Mouse (Mus musculus) liver, postnatal 0 days (tissue): ENCODE results near the gene Cela3a. TPM values are rescaled to one million over a fixed set of nuclear protein-coding genes. Genes with fewer than 3 reads are reported as not detected.

Experiments
- ATAC-seq: fragments of 200-750 bp; cut with Nextera tagmentation; 2 replicates; pipeline ENCODE4 v1.8.0; 2017; ENCODE audit warnings: mild to moderate bottlenecking, moderate library complexity
- DNase-seq: peaks from one replicate; pipeline ENCODE4 v3.0.0-alpha.2; 2016
- H3K27ac ChIP-seq: fragments of 300-500 bp; sonication (generic); 2 replicates; pipeline ENCODE4 v1.5.1; 2014; ENCODE audit warnings: antibody characterized with exemption, moderate library complexity, mild to moderate bottlenecking, low read depth
- H3K27me3 ChIP-seq: fragments of 300-500 bp; sonication (generic); 2 replicates; pipeline ENCODE4 v1.6.1; 2014; ENCODE audit warnings: low read length, control low read depth, mixed read lengths; ENCODE audit not compliant: insufficient read depth
- H3K36me3 ChIP-seq: fragments of 300-500 bp; sonication (generic); replicated peaks from 2 replicates; pipeline ENCODE4 v1.6.1; 2014; ENCODE audit warnings: mild to moderate bottlenecking, control low read depth, low read length, moderate library complexity, mixed read lengths; ENCODE audit not compliant: insufficient read depth
- H3K4me1 ChIP-seq: fragments of 300-500 bp; sonication (generic); 2 replicates; pipeline ENCODE4 v1.6.1; 2014; ENCODE audit warnings: antibody characterized with exemption, mild to moderate bottlenecking, control low read depth; ENCODE audit not compliant: insufficient read depth
- H3K4me2 ChIP-seq: fragments of 300-500 bp; sonication (generic); 2 replicates; pipeline ENCODE4 v1.6.1; 2014; ENCODE audit warnings: low read depth, mild to moderate bottlenecking, low read length, moderate library complexity, mixed read lengths
- H3K4me3 ChIP-seq: fragments of 300-500 bp; sonication (generic); 2 replicates; pipeline ENCODE4 v1.5.1; 2014; ENCODE audit warnings: low read depth, low read length
- H3K9ac ChIP-seq: fragments of 300-500 bp; sonication (generic); replicated peaks from 2 replicates; pipeline ENCODE4 v1.6.1; 2014; ENCODE audit warnings: mild to moderate bottlenecking, moderate library complexity
- H3K9me3 ChIP-seq: fragments of 300-500 bp; sonication (generic); 2 replicates; pipeline ENCODE4 v1.6.1; 2016; ENCODE audit warnings: mild to moderate bottlenecking, control low read depth, low read length, mixed read lengths
- CTCF ChIP-seq: sonication (generic); IDR thresholded peaks from 2 replicates; pipeline ENCODE4 v1.5.1; 2016; ENCODE audit warnings: antibody characterized with exemption, low read depth
- EP300 ChIP-seq: IDR thresholded peaks from 2 replicates; pipeline ENCODE4 v1.6.1; 2016; ENCODE audit warnings: antibody characterized with exemption, low read depth, mild to moderate bottlenecking
- WGBS: fragments of 180-500 bp; shearing (Covaris S2); extraction: QIAGEN DNeasy Blood & Tissue Kit; methylation state at CpG from one replicate; pipeline ENCODE4 v1.1.7; 2014; ENCODE audit not compliant: insufficient replicate concordance; 5-methylcytosine and 5-hydroxymethylcytosine counted together
- polyA plus RNA-seq: library from polyadenylated mRNA; unstranded; fragments of >200 nt; fragmentation: Nextera tagmentation; extraction: Ambion mirVana; gene quantifications from 2 replicates; pipeline ENCODE4 v1.2.1, GENCODE M21; 2015

The Cela3a gene
- polyA plus RNA-seq, 1 experiment from 2014 or later: not detected

GRCm38 (mm10) chr4:137393378-137394135 lies 16.0 kb downstream of the Cela3a start:
- Histone ChIP-seq H3K4me2 (no peak overlapping the region), H3K4me3 (no peak overlapping the region), H3K27ac (no peak overlapping the region; the same call in 1 of the 2 replicates), H3K27me3 (no peaks in the 10 kb centered on the region), H3K9me3 (0 out of 2 replicates have a peak, but pooled peaks cover 2% of the 10 kb centered on the region), H3K4me1 (peaks cover 7% of the 10 kb centered on the region), H3K36me3 (no peaks in the 10 kb centered on the region), H3K9ac (no peak overlapping the region)
- DNase-seq (no peak), ATAC-seq (no peak)
- 62% methylated on average over 9 of the region's 9 CpGs for WGBS
- TF ChIP-seq CTCF (0 out of 2 replicates have a peak, but pooled peaks have one; percentile 8), EP300 (no peak)

- Histone ChIP-seq H3K4me1 (peaks cover 7% of the 10 kb centered on the region), H3K4me3 (no peak overlapping the region), H3K9ac (no peak overlapping the region), H3K9me3 (0 out of 2 replicates have a peak, but pooled peaks cover 2% of the 10 kb centered on the region), H3K36me3 (no peaks in the 10 kb centered on the region), H3K27me3 (no peaks in the 10 kb centered on the region), H3K4me2 (no peak overlapping the region), H3K27ac (no peak overlapping the region)
- TF ChIP-seq EP300 (no peak), CTCF (no peak)
- ATAC-seq: no peak
- WGBS: 79% methylated on average over 9 of the region's 9 CpGs
- DNase-seq: no peak
Measured at GRCm38 (mm10) chr4:137392874-137393273, 16.7 kb downstream of the Cela3a start.

GRCm38 (mm10) chr4:137391287-137391686 lies 18.3 kb downstream of the Cela3a start:
- ATAC-seq: no peak

GRCm38 (mm10) chr4:137390196-137390595 lies 19.4 kb downstream of the Cela3a start:
- Histone ChIP-seq H3K4me3 (no peak overlapping the region), H3K9ac (no peak overlapping the region), H3K4me2 (no peak overlapping the region), H3K27ac (no peak overlapping the region), H3K4me1 (peaks cover 12% of the 10 kb centered on the region), H3K27me3 (no peaks in the 10 kb centered on the region), H3K9me3 (0 out of 2 replicates have a peak, but pooled peaks cover 2% of the 10 kb centered on the region), H3K36me3 (no peaks in the 10 kb centered on the region)
- ATAC-seq: no peak
- TF ChIP-seq CTCF: no peak
- no peak for TF ChIP-seq EP300
- DNase-seq: no peak
- WGBS: 84% methylated on average over 4 of the region's 4 CpGs

More at GRCm38 (mm10) chr4:137391287-137391686, 18.3 kb downstream of the Cela3a start:
- no peaks in the 10 kb centered on the region for H3K36me3 ChIP-seq
- H3K9ac ChIP-seq: no peak overlapping the region
- H3K27me3 ChIP-seq: no peaks in the 10 kb centered on the region
- H3K27ac ChIP-seq: no peak overlapping the region
- H3K9me3 ChIP-seq: 0 out of 2 replicates have a peak, but pooled peaks cover 2% of the 10 kb centered on the region
- H3K4me3 ChIP-seq: no peak overlapping the region
- TF ChIP-seq CTCF (peak; percentile 52), EP300 (no peak)
- DNase-seq: no peak
- H3K4me2 ChIP-seq: no peak overlapping the region
- H3K4me1 ChIP-seq: peaks cover 12% of the 10 kb centered on the region
- 78% methylated on average over 3 of the region's 3 CpGs for WGBS

- WGBS: 27% methylated on average over 6 of the region's 6 CpGs
Measured at GRCm38 (mm10) chr4:137388983-137389382, 20.6 kb downstream of the Cela3a start.

GRCm38 (mm10) chr4:137388059-137388794 lies 21.4 kb downstream of the Cela3a start:
- Histone ChIP-seq H3K4me1 (peaks cover 12% of the 10 kb centered on the region), H3K27ac (peak overlapping the region; percentile 99), H3K36me3 (no peaks in the 10 kb centered on the region), H3K27me3 (no peaks in the 10 kb centered on the region), H3K4me3 (peak overlapping the region; percentile 85), H3K4me2 (peak overlapping the region; percentile 78), H3K9ac (peak overlapping the region; percentile 74), H3K9me3 (0 out of 2 replicates have a peak, but pooled peaks cover 2% of the 10 kb centered on the region)
- peak; percentile 88 for ATAC-seq
- peak; percentile 64 for TF ChIP-seq EP300
- peak; percentile 21 for TF ChIP-seq CTCF
- under 1% methylated on average over 46 of the region's 46 CpGs for WGBS
- DNase-seq: peak; percentile 90

More at GRCm38 (mm10) chr4:137388983-137389382, 20.6 kb downstream of the Cela3a start:
- Histone ChIP-seq H3K4me3 (peak overlapping the region; percentile 85), H3K9me3 (0 out of 2 replicates have a peak, but pooled peaks cover 2% of the 10 kb centered on the region), H3K4me2 (peak overlapping the region; percentile 78), H3K9ac (peak overlapping the region; percentile 74), H3K4me1 (peaks cover 12% of the 10 kb centered on the region), H3K27me3 (no peaks in the 10 kb centered on the region), H3K27ac (peak overlapping the region; percentile 99), H3K36me3 (no peaks in the 10 kb centered on the region)
- DNase-seq (no peak), ATAC-seq (peak; percentile 72)
- TF ChIP-seq EP300: no peak
- no peak for TF ChIP-seq CTCF
